Mouse (Mus musculus): ENCODE measurements around the gene Kiz. TPM values are rescaled to one million over a fixed set of nuclear protein-coding genes. Genes with fewer than 3 reads are reported as not detected.

Gene Kiz
- polyA plus RNA-seq, 1 experiment, result 48.2 TPM

DNA sequence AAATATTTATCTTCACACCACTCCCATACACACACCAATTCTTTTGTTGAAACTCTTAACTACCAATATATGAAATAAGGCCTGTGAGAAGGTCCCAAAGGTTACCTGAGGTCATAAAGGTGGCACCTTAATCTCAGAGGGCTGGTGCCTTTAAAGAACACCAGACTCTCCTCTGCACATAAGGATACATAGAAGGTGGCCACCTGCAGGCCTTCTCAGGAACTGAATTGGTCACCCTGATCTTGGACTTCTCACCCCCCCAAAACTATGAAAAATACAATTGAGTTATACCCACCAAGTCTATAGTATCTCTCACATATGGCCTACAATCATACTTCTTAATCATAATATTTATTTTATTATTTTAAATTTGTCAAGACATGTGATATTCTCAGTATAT lies 43.3 kb downstream of the Kiz start:
- Histone ChIP-seq H3K4me3 (ENCODE audit: insufficient read depth, low read depth, low read length) (no peak overlapping the region), H3K4me1 (ENCODE audit: control insufficient read depth, insufficient read depth, insufficient read length, low read length) (no peaks in the 10 kb centered on the region), H3K27ac (replicated peaks; ENCODE audit: low read depth, low read length) (no peak overlapping the region)

DNA sequence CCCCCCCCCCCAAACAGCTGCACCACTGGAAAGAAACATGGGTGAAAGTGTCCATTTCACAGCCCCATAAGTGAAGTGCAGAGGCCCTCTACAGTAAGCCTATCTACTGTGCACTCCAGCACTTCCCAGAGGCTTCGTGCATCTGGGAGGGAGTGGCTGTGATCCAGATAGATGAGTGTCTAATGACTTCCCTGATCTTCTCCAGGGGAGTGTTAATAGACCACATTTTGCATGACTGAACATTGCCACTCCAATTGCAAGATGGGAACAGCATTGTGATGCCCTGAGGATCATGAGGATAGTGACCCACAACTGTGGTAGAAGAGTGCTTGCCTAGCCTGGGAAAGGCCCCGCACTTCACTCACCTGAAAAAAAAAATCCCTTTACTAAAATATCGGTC lies 60.4 kb downstream of the Kiz start:
- Histone ChIP-seq H3K4me3 (ENCODE audit: insufficient read depth, low read depth, low read length) (no peak overlapping the region), H3K4me1 (ENCODE audit: control insufficient read depth, insufficient read depth, insufficient read length, low read length) (no peaks in the 10 kb centered on the region), H3K27ac (replicated peaks; ENCODE audit: low read depth, low read length) (no peak overlapping the region)

DNA sequence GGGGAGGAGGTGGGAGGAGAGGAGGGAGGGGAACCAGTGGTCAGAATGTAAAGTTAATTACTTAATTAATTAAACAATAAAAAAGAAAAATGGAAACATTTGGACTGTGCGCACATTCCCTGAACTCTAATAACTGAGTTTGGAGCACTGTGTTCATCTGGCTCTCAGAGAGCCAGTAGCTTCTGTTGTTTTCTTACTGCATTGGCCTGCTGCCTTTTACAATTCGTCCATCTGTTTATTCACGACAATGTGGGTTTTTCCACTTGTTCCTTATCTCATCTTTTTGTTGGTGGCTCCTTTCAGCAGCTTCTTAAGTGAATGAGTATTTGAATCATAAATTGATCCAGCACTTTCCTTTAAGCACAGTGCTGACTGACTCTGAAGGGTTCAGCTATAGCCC lies 62.1 kb downstream of the Kiz start:
- no peak overlapping the region for H3K4me3 ChIP-seq (ENCODE audit: insufficient read depth, low read depth, low read length)
- no peak overlapping the region for H3K27ac ChIP-seq (replicated peaks; ENCODE audit: low read depth, low read length)
- no peaks in the 10 kb centered on the region for H3K4me1 ChIP-seq (ENCODE audit: control insufficient read depth, insufficient read depth, insufficient read length, low read length)

DNA sequence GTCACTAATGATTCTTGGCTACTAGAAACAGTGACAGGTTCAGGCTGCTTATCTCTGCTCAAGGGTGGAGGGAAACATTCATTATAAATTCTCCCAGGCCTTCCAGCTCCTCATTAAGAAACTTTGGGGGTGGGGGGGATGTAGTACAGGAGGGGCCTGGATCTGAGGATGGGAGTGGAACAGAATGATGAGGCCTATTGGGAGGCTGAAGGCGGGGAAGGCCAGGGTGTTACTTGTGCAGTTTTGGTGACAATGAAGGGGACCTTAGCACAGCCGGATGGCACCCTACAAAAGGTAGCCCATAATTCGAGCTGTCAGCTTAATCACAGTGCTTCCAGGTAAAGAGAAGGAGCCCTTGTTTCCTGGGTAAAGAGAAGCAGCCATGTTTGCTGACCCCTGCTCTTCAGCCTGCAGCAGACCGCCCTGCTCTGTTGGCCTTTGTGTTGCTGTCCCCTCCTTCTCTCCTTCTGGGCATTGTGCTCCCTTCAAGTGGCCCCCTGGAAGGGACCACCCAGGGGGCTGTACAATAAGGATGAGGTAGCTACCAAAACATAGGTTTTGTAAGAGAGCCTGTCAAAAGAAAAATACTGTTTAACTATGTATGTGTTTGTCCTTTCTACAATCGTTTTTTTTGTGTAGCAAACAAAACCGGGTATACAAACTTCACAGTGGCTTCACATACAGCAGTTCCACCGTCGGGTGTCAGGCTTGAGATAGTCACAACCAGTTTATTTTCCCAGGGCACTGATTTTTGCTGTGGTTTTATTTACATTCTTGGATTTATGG lies 64.9 kb downstream of the Kiz start:
- Histone ChIP-seq H3K27ac (replicated peaks; ENCODE audit: low read depth, low read length) (no peak overlapping the region), H3K4me1 (ENCODE audit: control insufficient read depth, insufficient read depth, insufficient read length, low read length) (no peaks in the 10 kb centered on the region)

DNA sequence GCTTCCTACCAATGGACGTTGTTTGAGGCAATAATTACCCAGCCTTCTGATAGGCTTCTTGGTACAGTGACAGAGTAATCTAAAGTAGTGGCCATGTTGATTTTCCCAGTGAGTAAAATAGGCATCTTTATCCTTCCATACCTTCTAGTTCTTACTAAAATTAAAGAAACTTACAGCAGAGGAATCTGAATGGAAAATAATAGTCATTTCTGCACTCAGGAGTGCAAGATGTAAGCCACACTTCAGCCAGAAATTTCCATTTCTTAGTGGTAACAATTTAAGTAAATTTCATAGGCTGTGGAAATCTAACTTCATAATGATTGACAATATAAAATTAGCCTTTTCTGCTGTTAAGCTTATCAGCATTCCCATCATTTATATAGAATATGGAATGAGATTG lies 69.6 kb downstream of the Kiz start:
- no peak overlapping the region for H3K4me3 ChIP-seq (ENCODE audit: insufficient read depth, low read depth, low read length)
- H3K27ac ChIP-seq (replicated peaks; ENCODE audit: low read depth, low read length), result no peak overlapping the region
- no peaks in the 10 kb centered on the region for H3K4me1 ChIP-seq (ENCODE audit: control insufficient read depth, insufficient read depth, insufficient read length, low read length)

More for the DNA sequence above, 64.9 kb downstream of the Kiz start:
- H3K4me3 ChIP-seq (ENCODE audit: insufficient read depth, low read depth, low read length), result no peak overlapping the region

DNA sequence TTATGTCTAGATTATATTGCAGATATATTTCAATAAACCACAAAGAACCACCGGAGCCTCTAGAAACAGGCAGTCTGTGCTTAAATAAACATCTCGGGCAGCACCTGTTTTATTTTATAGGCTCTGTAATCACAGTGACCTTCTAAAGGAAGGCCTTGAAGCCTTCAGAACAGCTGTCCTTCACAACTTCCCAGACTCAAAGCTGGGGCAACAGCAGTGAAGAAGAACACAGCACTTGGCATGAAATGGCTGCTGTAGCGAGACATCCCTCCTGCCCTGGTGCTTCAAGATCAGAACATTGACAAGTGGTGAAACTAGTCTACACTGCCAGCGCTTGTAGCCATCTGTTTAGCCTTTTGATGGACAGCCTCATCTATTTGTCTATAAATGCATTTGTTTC lies 70.2 kb downstream of the Kiz start:
- H3K27ac ChIP-seq (replicated peaks; ENCODE audit: low read depth, low read length), result no peak overlapping the region
- H3K4me3 ChIP-seq (ENCODE audit: insufficient read depth, low read depth, low read length), result no peak overlapping the region
- no peaks in the 10 kb centered on the region for H3K4me1 ChIP-seq (ENCODE audit: control insufficient read depth, insufficient read depth, insufficient read length, low read length)

DNA sequence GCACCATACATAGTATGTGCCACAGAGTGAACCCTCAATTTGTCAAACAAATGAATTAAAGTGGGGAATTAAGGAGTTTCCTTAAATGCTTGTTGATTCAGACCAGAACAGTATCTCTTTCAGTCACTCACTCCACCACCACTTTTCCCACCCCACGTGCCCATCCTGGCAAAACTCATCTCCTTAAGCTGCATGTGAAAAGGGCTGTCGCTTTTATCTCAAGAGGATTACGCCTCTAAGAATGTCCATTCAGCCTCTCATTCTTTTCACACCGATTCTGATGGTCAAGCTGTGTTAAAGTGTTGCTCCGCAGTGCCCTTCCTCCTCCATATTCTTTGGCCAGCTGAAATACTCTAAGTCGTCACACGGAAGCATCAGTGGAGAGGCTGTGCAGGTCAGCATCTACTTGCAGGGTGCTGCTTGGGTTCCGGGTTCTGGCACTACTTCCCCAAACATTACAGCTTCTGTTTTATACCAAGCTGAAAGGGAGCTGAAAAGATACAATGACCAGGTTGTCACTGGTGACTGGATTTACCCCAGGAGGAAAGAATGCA lies 92.6 kb downstream of the Kiz start:
- H3K4me3 ChIP-seq (ENCODE audit: insufficient read depth, low read depth, low read length), result no peak overlapping the region
- H3K27ac ChIP-seq (replicated peaks; ENCODE audit: low read depth, low read length), result no peak overlapping the region
- no peaks in the 10 kb centered on the region for H3K4me1 ChIP-seq (ENCODE audit: control insufficient read depth, insufficient read depth, insufficient read length, low read length)

DNA sequence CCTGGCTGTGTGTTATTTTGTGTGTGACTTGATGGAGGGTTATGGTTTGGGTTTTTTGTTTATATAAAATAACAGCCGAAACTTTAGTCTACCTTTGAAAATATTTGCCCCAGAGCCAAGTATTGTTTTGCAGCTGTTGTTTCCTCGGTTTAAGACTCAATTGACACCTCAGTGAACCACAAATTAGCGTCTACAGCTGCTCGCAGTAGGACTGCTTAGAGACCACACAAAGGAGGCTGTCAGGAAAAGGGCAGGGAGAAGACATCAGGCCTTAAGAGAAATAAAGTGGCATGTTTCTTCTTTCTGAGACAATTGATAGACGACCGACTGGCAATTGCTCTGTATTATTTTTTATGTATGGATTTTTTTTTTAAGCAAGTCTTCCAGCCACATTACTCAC lies 100.7 kb downstream of the Kiz start:
- no peak overlapping the region for H3K4me3 ChIP-seq (ENCODE audit: insufficient read depth, low read depth, low read length)
- no peaks in the 10 kb centered on the region for H3K4me1 ChIP-seq (ENCODE audit: control insufficient read depth, insufficient read depth, insufficient read length, low read length)
- no peak overlapping the region for H3K27ac ChIP-seq (replicated peaks; ENCODE audit: low read depth, low read length)

DNA sequence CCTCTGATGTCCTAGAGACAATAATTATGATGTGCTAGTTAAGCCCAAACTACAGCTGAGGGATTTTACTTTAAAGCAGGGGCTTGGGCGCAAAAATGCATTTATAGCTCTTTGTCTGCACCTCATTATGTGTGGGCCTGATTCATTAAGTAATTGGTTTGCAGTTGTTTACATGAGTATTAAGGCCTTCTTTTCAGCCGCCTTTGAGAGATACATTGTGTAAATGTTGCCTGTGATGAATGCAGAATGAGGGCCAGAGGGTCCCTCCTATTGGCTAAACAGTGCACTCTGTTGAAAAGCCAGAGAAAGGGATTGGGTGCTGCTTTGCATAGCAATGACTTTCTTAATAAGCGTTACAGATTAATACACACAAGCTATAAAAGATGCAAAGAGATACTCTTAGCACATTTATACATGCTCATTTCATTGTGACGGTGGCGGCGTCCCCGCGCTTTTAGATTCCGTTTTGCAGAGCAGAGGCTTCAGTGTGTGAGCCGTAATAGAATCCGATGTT lies 102.8 kb downstream of the Kiz start:
- Histone ChIP-seq H3K27ac (replicated peaks; ENCODE audit: low read depth, low read length) (no peak overlapping the region), H3K4me3 (ENCODE audit: insufficient read depth, low read depth, low read length) (no peak overlapping the region), H3K4me1 (ENCODE audit: control insufficient read depth, insufficient read depth, insufficient read length, low read length) (no peaks in the 10 kb centered on the region)

DNA sequence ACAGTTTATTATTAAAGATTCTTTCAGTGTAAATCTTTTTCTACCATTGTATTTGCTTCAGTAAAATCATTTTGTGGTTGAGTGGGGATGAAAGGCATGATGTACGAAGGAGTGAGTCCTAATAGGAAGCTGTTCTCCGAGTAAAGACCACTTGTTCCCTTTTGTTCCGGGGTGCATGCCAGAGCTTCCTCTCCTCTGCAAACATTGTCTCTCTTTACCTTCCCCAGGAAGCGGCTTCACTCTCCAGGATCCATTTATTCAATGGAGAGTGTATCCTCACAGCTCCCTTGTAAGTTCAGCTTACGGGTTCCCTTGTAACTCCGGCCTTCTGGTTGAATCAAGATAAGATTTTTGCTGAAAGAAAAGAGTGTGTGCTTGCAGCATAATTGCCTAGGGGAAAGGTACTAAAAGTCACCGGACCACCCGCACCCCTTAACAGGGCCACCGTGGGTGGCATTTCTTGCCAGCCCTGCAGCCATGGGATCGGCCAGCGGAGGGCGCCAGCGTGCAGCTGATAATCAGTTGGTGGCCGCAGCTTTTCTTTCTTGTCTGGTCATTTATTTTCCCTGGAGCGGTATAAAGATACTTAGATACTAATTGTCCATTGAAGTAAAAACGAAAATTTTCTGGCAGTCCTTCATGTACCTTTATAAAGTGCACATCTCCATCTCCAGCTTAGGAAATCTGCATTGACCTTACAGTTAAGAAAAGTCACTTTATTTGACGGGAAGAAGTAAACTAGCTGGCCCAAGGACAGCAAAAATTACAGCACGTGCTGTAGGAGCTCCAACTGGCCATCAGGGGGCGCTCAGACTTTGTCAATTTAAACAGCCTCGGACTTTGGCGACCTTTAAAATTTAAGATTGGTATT lies 103.5 kb downstream of the Kiz start:
- Histone ChIP-seq H3K4me3 (ENCODE audit: insufficient read depth, low read depth, low read length) (no peak overlapping the region), H3K4me1 (ENCODE audit: control insufficient read depth, insufficient read depth, insufficient read length, low read length) (no peaks in the 10 kb centered on the region)

DNA sequence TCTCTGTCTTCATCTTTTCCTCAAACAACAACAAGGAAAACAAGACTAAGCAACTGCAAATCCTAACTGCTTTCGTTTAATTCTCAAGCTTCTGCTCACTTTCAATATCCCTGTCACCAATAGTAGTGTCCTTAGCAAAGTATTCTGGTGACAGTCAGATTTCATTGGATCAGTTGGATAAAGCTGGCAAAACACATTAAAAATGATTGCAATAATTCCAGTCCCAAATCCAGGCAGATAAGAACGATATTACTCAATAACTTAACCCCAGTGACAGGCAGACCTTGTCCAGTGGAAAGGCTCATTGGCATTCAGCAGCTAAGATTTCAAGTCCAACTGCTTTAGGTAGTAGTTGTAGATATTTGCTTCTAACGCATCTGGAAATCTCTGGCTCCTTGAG lies 119.4 kb downstream of the Kiz start:
- Histone ChIP-seq H3K4me1 (ENCODE audit: control insufficient read depth, insufficient read depth, insufficient read length, low read length) (no peaks in the 10 kb centered on the region), H3K27ac (replicated peaks; ENCODE audit: low read depth, low read length) (no peak overlapping the region), H3K4me3 (ENCODE audit: insufficient read depth, low read depth, low read length) (no peak overlapping the region)

More for the DNA sequence above, 103.5 kb downstream of the Kiz start:
- no peak overlapping the region for H3K27ac ChIP-seq (replicated peaks; ENCODE audit: low read depth, low read length)

DNA sequence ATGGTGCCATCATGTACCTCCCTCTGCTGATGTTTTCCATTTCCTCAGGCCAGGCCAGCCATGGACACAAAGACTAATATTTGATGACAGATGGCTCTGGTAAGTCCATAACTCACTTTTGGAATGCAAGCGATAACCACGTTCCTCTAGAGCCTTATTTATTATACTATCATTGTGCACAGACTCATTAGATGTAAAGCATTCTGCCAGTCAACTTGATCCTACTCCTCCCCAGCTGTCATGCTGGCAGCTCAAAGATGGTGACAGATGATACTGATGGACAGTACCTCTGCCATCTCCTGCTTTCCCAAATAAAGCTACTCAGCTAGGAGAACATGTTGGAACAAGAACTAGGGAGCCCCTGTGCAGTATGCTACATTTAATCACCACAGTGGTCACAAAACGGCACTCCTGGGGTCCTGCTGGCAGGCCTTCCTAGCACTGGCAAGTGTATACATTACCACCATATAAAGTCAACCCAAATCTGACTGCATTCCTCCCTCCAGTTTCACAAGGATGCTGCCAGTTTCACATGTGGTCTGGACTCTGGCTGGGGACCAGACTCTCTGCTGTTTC lies 119.9 kb downstream of the Kiz start:
- Histone ChIP-seq H3K27ac (replicated peaks; ENCODE audit: low read depth, low read length) (no peak overlapping the region), H3K4me3 (ENCODE audit: insufficient read depth, low read depth, low read length) (no peak overlapping the region), H3K4me1 (ENCODE audit: control insufficient read depth, insufficient read depth, insufficient read length, low read length) (no peaks in the 10 kb centered on the region)

DNA sequence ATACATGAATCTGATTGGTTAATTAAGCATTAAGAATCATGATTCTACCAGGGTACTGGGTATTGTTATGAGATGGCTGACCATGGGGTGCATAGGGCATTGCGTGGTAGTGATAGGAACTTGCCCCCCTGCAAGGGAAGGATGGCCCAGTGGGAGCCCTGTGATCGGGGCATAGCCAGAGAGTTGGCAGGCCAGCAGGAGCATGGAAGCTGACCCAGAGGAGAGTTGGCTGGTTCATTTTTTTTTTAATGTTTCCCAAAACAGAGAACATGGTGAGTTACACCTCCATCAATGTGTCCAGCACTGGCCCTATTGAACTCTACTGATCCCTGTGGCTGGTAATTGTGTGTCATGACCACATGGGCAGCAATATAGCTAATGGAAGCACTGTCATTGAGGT lies 127.1 kb downstream of the Kiz start:
- Histone ChIP-seq H3K4me1 (ENCODE audit: control insufficient read depth, insufficient read depth, insufficient read length, low read length) (no peaks in the 10 kb centered on the region), H3K27ac (replicated peaks; ENCODE audit: low read depth, low read length) (no peak overlapping the region), H3K4me3 (ENCODE audit: insufficient read depth, low read depth, low read length) (no peak overlapping the region)

DNA sequence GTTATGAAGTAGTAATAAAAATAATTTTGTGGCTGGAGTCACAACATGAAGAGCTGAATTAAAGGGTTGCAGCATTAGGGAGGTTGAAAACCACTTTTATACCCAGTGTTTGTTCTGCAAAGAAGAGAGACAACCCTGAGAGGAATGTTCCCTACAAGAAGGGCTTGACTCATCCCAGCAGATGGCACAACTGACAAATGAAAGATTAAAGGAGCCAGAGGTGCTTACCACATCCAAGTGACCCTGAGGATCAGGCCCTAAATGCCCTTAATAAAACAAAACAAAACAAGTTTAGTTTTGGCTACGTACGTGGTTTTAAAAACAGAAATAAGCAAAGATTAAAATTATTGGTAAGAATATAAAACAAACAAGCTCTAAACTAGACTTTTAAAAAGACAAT lies 129.2 kb downstream of the Kiz start:
- Histone ChIP-seq H3K4me3 (ENCODE audit: insufficient read depth, low read depth, low read length) (no peak overlapping the region), H3K27ac (replicated peaks; ENCODE audit: low read depth, low read length) (no peak overlapping the region), H3K4me1 (ENCODE audit: control insufficient read depth, insufficient read depth, insufficient read length, low read length) (no peaks in the 10 kb centered on the region)

DNA sequence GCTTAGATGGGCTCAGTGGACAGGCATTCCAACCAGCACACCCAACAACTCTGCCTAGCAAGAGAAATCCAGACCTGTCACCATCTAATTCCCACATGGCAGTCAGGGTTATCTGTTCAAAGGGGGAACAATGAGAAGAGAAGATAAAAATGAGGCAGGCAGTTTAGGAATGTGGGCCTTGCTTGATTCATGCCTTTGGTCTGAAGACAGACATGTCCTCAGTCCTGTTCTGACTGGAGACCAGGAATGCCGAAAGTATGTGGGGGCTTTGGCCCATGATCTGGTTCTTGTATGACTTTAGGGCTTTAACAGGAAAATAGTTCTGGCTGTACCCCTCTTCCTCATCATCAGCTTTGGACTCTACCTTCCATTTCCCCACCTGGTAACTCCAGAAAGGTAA lies 130.1 kb downstream of the Kiz start:
- no peak overlapping the region for H3K27ac ChIP-seq (replicated peaks; ENCODE audit: low read depth, low read length)

More for the DNA sequence above, 130.1 kb downstream of the Kiz start:
- Histone ChIP-seq H3K4me3 (ENCODE audit: insufficient read depth, low read depth, low read length) (no peak overlapping the region), H3K4me1 (ENCODE audit: control insufficient read depth, insufficient read depth, insufficient read length, low read length) (no peaks in the 10 kb centered on the region)

Measured in brown adipose tissue, adult 24 weeks (tissue).